Mouse (Mus musculus): ENCODE data around the gene Tsen34.
"Not testable (repeated sequence)": the region's sequence is repeated elsewhere in the genome, so short reads cannot be mapped to it uniquely, and the experiment has no call there.

Gene Tsen34

GRCm38 (mm10) chr7:3685400-3686187, 7.1 kb upstream of the Tsen34 start:
- no peak for DNase-seq (ENCODE audit: low read depth, low spot score)

DNA sequence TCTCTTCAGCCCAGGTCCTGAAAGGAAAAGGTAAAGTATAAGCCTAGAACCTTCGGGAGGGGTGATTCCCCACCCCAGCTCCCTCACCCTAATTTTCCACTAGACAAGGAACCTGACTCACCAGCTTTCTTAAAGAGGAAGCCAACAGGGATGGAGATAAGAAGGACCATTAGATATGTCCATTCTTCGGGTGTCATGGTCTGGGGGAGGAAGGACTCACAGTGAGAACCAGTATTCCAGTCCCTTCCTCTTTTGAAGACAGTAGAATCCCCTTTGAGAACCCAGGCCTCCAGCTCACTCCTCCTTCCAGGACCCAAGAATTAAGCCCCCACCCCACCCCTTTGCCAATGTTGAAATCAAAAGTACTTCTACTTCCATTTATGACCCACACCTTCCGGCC, 744 bp upstream of the Tsen34 start:
- DNase-seq (ENCODE audit: low read depth, low spot score): no peak

DNA sequence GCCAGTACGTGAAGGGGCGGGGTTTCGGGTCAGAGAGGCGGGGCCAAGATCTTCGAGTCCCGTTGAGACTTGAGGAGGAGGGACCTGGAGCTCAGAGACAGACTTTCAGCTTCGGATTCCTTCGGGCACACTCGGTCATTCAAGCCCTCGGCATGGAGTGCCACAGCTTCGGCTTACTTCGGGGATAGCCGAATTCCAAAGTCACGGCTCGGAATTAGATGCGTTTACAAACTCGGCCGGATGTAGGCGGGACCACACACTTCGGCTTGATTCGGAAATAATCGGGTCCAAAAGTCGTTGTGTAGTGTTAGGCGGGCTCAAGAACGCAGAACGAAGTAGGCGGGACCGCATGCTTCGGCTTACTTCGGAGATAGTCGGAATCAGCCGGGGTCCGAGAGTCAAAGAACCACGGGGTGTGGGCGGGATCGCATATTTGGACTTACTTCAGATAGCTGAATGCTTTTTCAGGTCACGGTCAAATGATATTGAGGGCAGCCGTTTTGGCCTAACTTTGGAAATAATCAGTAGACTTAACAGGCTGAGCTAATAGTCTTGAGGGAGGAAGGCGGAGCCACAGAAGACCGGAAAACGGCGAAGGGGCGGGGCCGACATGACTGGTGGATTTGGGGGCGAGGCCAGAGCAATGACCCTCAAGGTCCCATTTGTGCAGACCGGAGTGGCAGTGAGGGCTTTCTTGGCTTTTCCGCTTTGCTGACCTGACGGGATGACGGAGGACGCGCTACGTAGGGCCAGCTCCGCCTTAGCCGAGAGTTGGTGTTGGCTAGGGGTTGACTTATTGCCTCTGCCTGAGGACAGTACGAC, 535 bp downstream of the Tsen34 start, which contains the start of gene Mboat7:
Mboat7 (minus strand) TSS at position 537 of the 822 bp plus-strand sequence.
- peak; percentile 97 for DNase-seq (ENCODE audit: low read depth, low spot score)

DNA sequence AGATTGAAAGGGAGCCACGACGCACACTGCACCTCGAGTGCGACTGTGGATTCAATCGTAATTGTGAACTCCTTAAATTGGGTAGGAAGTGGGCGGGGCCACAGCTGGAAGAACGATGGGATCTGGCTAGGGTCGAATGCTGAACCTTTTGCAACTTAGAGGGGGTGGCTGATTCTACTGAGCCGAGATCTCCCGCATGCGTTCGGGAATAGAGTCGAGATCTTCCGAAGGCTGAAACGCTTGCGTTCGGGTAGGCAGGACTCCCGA, 1.1 kb downstream of the Tsen34 start:
- no peak for DNase-seq (ENCODE audit: low read depth, low spot score)

GRCm38 (mm10) chr7:3694076-3694948, 1.6 kb downstream of the Tsen34 start:
- peak; percentile 88 for DNase-seq (ENCODE audit: low read depth, low spot score)

DNA sequence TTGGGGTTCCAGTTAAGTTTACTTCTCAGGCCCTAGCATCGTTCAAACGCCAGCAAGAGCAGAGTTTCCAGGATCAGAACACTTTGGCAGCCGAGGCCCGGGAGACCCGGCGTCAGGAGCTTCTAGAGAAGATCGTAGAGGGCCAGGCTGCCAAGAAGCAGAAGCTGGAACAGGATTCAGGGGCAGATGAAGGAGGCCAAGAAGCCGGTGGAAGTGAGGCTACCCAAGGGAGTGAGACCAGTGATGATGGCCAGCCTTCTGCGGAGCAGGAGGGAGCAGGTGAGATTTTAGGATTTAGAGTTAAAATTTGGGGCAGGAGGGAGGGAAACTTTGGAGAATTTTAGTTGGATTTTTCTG, 2.3 kb downstream of the Tsen34 start:
- DNase-seq (ENCODE audit: low read depth, low spot score): not testable (repeated sequence)

- no peak for DNase-seq (ENCODE audit: low read depth, low spot score)
These were observed 5.8 kb downstream of the Tsen34 start for GRCm38 (mm10) chr7:3698471-3698870.

DNA sequence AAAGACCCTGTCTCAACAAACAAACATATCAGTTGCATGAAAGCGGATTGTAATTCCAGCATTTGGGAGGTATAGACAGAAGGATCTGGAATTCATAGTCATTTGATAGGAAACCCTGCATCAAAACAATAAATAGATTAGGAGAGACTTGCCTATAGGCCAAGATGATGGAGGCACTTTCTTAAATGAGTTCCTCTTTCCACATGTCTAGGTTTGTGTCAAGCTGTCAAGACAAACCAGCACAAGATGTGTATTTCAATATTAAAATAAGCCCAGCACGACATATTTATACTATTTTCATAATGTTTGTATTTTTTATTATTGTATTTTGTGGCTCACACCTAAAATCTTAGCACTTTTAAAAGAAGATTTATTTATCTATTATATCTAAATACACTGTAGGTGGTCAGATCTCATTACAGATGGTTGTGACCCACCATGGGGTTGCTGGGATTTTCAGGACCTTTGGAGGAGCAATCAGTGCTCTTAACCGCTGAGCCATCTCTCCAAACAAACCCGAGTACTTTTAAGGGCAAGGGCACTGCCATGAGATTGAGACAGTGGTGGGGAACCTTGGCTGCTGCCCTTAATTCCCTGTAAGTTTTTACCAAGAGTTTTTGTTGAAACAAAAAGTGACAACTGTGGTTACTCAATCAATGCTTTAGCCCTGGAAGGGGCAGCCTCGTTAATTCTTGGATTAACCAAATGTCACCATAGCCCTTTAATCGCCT, 10.7 kb downstream of the Tsen34 start:
- DNase-seq (ENCODE audit: low read depth, low spot score): no peak

DNA sequence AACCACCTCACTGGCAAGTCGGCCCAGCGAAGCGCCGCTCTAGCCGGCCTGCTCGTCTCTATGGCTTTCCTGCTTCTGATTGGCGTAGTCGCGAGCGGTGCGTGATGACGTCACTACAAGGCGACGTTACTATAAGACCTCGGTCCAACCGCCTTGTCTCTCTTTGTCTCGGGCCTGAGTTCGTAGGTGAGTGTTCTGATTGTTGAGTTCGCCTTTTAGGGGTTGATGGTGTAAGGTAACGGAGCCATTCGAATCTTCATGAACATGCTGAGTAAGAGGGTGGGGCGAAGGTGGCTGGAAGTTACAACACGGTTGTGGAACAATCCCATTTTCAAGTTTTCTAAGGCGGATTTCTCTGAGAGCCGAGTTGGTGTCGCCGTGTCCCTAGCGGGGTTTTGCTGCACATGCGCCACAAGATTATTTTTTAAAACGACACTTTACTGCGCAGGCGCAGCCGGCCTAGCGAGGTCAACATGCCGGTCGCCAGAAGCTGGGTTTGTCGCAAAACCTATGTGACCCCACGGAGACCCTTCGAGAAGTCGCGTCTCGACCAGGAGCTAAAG, 11.3 kb downstream of the Tsen34 start, which contains the start of gene Rps9:
Rps9 (plus strand) TSS at position 115 of the 563 bp plus-strand sequence.
- DNase-seq (ENCODE audit: low read depth, low spot score): peak; percentile 98

- no peak for DNase-seq (ENCODE audit: low read depth, low spot score)
These were observed 11.8 kb downstream of the Tsen34 start for GRCm38 (mm10) chr7:3704475-3704874.

DNA sequence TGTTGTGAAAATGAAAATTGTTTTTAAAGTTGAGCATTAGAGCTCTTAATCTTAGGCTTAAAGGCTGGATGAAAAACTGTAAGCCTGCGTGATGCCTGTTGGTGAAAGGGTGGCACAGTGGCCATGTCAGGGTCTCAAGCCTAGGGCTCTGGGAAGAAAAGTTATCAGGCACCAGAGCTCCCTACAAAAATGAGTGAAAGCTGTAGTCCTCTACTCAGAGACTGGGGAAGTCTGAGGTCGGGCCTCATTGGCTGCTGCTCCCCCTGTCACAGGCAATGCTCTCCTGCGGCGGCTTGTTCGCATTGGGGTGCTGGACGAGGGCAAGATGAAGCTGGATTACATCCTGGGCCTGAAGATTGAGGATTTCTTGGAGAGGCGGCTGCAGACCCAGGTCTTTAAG, 12.8 kb downstream of the Tsen34 start:
- not testable (repeated sequence) for DNase-seq (ENCODE audit: low read depth, low spot score)

- DNase-seq (ENCODE audit: low read depth, low spot score): no peak
These were observed 13.2 kb downstream of the Tsen34 start for GRCm38 (mm10) chr7:3705911-3706310.

GRCm38 (mm10) chr7:3706343-3706934, 13.8 kb downstream of the Tsen34 start:
- DNase-seq (ENCODE audit: low read depth, low spot score): no peak

- DNase-seq (ENCODE audit: low read depth, low spot score): no peak
These were observed 14.4 kb downstream of the Tsen34 start for GRCm38 (mm10) chr7:3707027-3707426.

- DNase-seq (ENCODE audit: low read depth, low spot score): no peak
These were observed 15.1 kb downstream of the Tsen34 start for GRCm38 (mm10) chr7:3707568-3708413.

DNA sequence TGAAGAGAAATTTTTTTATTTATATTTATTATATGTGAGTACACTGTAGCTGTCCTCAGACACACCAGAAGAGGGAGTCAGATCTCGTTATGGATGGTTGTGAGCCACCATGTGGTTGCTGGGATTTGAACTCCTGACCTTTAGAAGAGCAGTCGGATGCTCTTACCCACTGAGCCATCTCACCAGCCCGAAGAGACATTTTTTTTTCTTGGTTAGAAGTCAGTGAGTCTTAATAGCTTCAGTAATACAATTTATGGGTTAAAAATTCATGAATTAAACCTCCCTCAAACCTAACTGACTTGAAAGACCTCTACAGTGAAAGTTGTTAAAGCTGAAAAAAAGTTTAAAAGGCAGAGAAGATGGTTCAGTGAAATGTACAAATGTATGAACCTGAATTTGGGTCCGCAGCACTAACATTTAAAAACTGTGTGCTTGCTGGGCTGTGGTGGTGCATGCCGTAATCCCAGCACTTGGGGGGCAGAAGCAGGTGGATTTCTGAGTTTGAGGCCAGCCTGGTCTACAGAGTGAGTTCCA, 15.9 kb downstream of the Tsen34 start:
- DNase-seq (ENCODE audit: low read depth, low spot score): not testable (repeated sequence)

DNA sequence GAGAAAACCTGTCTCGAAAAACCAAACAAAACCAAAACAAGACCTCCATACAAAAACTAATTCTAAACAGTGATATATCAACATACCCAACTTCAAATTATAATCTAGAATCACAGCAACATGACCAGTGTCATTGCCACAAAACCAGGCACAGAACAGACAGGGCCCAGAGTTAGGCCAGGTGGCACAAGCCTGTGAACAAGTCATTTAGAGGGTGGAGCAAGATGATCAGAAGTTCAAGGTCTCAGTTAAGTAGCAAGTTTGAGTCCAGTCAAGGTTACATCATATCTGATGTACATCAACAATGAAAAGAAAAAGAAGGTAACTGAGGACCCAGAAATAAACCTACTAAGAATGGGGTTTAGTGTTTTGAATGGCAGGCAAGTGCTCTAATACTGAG, 16.3 kb downstream of the Tsen34 start:
- DNase-seq (ENCODE audit: low read depth, low spot score): no peak

GRCm38 (mm10) chr7:3712264-3712942, 19.7 kb downstream of the Tsen34 start:
- DNase-seq (ENCODE audit: low read depth, low spot score): no peak

DNA sequence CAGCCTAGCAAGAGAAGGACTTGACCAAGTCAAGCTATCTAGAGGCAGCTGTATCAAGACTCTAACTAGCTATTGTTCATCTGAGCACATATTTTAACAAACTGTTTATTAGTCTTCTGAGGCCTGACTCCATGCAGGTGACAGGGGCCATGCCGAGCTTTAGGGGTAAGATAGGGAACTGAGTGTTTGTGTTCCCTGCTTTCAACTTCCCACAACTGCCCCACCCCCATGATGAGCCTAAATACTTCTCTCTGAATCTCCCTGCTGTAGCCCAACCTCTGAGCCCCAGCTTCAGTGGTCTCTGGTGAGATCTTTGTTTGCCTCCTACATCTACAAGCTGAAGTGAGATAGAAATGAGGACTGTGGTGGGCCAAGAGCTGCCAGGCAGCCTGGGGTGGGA, 22.6 kb downstream of the Tsen34 start:
- DNase-seq (ENCODE audit: low read depth, low spot score): no peak
